21 mouse cellular contexts compared by ENCODE assay signal in the genomic region with DNA sequence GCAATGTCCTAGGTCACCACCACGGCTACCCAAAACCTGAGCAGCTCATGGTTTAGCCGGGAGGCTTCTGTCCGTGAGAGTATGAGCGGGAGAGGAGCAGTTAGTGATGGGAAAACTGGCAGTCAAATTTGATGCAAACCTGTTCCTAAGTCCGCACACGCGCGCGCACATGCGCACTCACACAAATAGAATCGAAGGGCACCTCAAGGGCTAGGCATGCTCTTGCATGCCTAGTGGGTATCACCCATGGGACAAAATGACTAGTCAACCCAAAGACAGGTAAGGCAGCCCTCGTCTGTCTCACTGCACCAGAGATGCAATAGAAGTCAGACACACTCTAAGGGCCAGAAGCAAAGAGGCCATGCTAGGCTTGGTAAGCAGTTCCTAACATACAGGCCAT.
DNase-seq lines count a peak whose midpoint lies in the region; ATAC-seq and TF ChIP-seq lines count a peak whose summit lies in the region.
"Had no signal": no experiment of that assay in that cellular context is flagged by ENCODE, and none has a peak within 500 bp of the region (broad histone marks: within the 10 kb centered on the region; RNA-seq: fewer than 3 reads in every experiment).

No protein-coding gene starts in this region.

- 90% methylated on average over 12 of the region's 12 CpGs for WGBS in cerebellum, adult 2 months
- 94% methylated on average over 12 of the region's 12 CpGs for WGBS in hindbrain, postnatal 0 days
- WGBS in hindbrain, embryonic 11.5 days, result 94% methylated on average over 12 of the region's 12 CpGs
- 93% methylated on average over 12 of the region's 12 CpGs for WGBS in midbrain, embryonic 10.5 days

- no peak for TF ChIP-seq EP300 in CH12.LX (IDR thresholded peaks at IDR 0.05; ENCODE audit: low read length)

- in situ Hi-C loops in CH12.LX (cut with MboI; ENCODE audit: low pct_ligation_motif_present, low pct_unique_long_range_greater_than_20kb, low sequenced_read_pairs), result no loop called here

- no peak for TF ChIP-seq CTCF in cerebellum, adult 2 months (IDR thresholded peaks at IDR 0.05; ENCODE audit: borderline replicate concordance, insufficient read depth, low read depth, low read length)
- no peak for TF ChIP-seq CTCF in hindbrain, postnatal 0 days (IDR thresholded peaks at IDR 0.05; ENCODE audit: low read depth)
- TF ChIP-seq CTCF in left cerebral cortex, adult 2 months (IDR thresholded peaks at IDR 0.05), result no peak
- TF ChIP-seq CTCF in CH12.LX (conservative IDR thresholded peaks at IDR 0.05 in 1 of 2, IDR thresholded peaks at IDR 0.05 in 1 of 2; ENCODE audit: low read depth in 2 of 2, low read length in 2 of 2), result no peak

- no peak overlapping the region for H3K4me3 ChIP-seq in cerebellum, adult 2 months (replicated peaks; ENCODE audit: insufficient read depth, low read depth, low read length)
- H3K4me3 ChIP-seq in hindbrain, postnatal 0 days (ENCODE audit: low read length), result no peak overlapping the region
- H3K4me3 ChIP-seq in hindbrain, embryonic 11.5 days (ENCODE audit: low read depth, low read length), result no peak overlapping the region
- no peak overlapping the region for H3K4me3 ChIP-seq in left cerebral cortex, adult 2 months
- peak overlapping the region in 2 of 3 experiments; percentile 40 to 53 for H3K4me3 ChIP-seq in CH12.LX (replicated peaks in 1 of 3; ENCODE audit: low read depth in 2 of 3, low read length in 2 of 3, poor library complexity in 1 of 3)
- no peak overlapping the region for H3K4me3 ChIP-seq in midbrain, embryonic 10.5 days
- H3K4me3 ChIP-seq: embryonic facial prominence, embryonic 10.5 days; embryonic facial prominence, embryonic 12.5 days; forebrain, embryonic 13.5 days; forebrain, embryonic 15.5 days had no signal

- TF ChIP-seq POLR2A in cerebellum, adult 2 months (IDR thresholded peaks at IDR 0.05; ENCODE audit: borderline replicate concordance, insufficient read depth, low read length), result no peak
- no peak for TF ChIP-seq POLR2A in CH12.LX (IDR thresholded peaks at IDR 0.05; ENCODE audit: low read depth, low read length)

- no peak for ATAC-seq in hindbrain, postnatal 0 days
- ATAC-seq in hindbrain, embryonic 11.5 days (ENCODE audit: low FRiP score), result no peak
- ATAC-seq: activated CD4-positive, CD25-positive, alpha-beta regulatory T cell, adult 4 months; CD4-positive, CD25-positive, alpha-beta regulatory T cell, adult 4 months; forebrain, embryonic 13.5 days; forebrain, embryonic 15.5 days; forebrain, postnatal 0 days had no signal

- no peak overlapping the region for H3K4me2 ChIP-seq in hindbrain, postnatal 0 days (ENCODE audit: low read depth, low read length)
- H3K4me2 ChIP-seq in hindbrain, embryonic 11.5 days (replicated peaks; ENCODE audit: low read depth, low read length), result no peak overlapping the region
- peak overlapping the region; percentile 44 for H3K4me2 ChIP-seq in CH12.LX (ENCODE audit: insufficient read depth, low read depth, poor library complexity, severe bottlenecking)
- H3K4me2 ChIP-seq: embryonic facial prominence, embryonic 12.5 days; forebrain, embryonic 13.5 days; forebrain, embryonic 15.5 days had no signal

- intact Hi-C loops in left cerebral cortex, adult 2 months (cut with DNase I), result no loop called here

- no peaks in the 10 kb centered on the region for H3K79me2 ChIP-seq in CH12.LX (replicated peaks; ENCODE audit: control insufficient read depth, extremely low read depth, insufficient read depth, poor library complexity, severe bottlenecking)

- H3K9me3 ChIP-seq in hindbrain, postnatal 0 days (ENCODE audit: low read length), result no peaks in the 10 kb centered on the region
- no peaks in the 10 kb centered on the region for H3K9me3 ChIP-seq in hindbrain, embryonic 11.5 days (ENCODE audit: control insufficient read depth, low read length)
- H3K9me3 ChIP-seq in CH12.LX (replicated peaks; ENCODE audit: low read length), result no peaks in the 10 kb centered on the region
- H3K9me3 ChIP-seq in midbrain, embryonic 10.5 days (replicated peaks), result no peaks in the 10 kb centered on the region
- H3K9me3 ChIP-seq: embryonic facial prominence, embryonic 10.5 days; embryonic facial prominence, embryonic 12.5 days; forebrain, embryonic 13.5 days; forebrain, embryonic 15.5 days had no signal

- 0 out of 2 replicates have a peak, but pooled peaks cover 3% of the 10 kb centered on the region for H3K36me3 ChIP-seq in hindbrain, postnatal 0 days (ENCODE audit: insufficient read depth, low read length)
- no peaks in the 10 kb centered on the region for H3K36me3 ChIP-seq in hindbrain, embryonic 11.5 days (ENCODE audit: control insufficient read depth, insufficient read depth, low read length)
- no peaks in the 10 kb centered on the region for H3K36me3 ChIP-seq in CH12.LX (replicated peaks in 1 of 2; ENCODE audit: control insufficient read depth in 1 of 2, insufficient read depth in 1 of 2, low read length in 1 of 2)
- H3K36me3 ChIP-seq in midbrain, embryonic 10.5 days, result no peaks in the 10 kb centered on the region
- H3K36me3 ChIP-seq: embryonic facial prominence, embryonic 10.5 days; embryonic facial prominence, embryonic 12.5 days; forebrain, embryonic 15.5 days; G1E had no signal

- H3K9ac ChIP-seq in hindbrain, postnatal 0 days (replicated peaks; ENCODE audit: low read length), result no peak overlapping the region
- no peak overlapping the region for H3K9ac ChIP-seq in hindbrain, embryonic 11.5 days (ENCODE audit: low read depth, low read length)
- 0 out of 2 replicates have a peak overlapping the region, but pooled peaks have one; percentile 17 for H3K9ac ChIP-seq in CH12.LX (ENCODE audit: insufficient read depth, low read depth)
- H3K9ac ChIP-seq: embryonic facial prominence, embryonic 12.5 days; forebrain, embryonic 13.5 days; forebrain, embryonic 15.5 days; forebrain, postnatal 0 days had no signal

- DNase-seq in cerebellum, adult 2 months, result peak in 1 of 2 experiments; percentile 12
- DNase-seq in cerebellum, adult 11-12 months, result no peak
- DNase-seq in hindbrain, postnatal 0 days (ENCODE audit: low spot score), result no peak
- no peak for DNase-seq in hindbrain, embryonic 11.5 days (ENCODE audit: low spot score)
- no peak for DNase-seq in left cerebral cortex, adult 2 months (ENCODE audit: extremely low spot score in 1 of 2, low spot score in 2 of 2)
- DNase-seq in left cerebral cortex, adult 11 months (ENCODE audit: low spot score), result no peak
- no peak for DNase-seq in CH12.LX (ENCODE audit: extremely low read depth)
- no peak for DNase-seq in midbrain, embryonic 10.5 days (ENCODE audit: low spot score)
- DNase-seq: adrenal gland, adult 8-10 months; adrenal gland, postnatal 14 days; adrenal gland, postnatal 36 days; B cell, adult 2 months; forebrain, postnatal 0 days had no signal

- no peak for TF ChIP-seq RAD21 in CH12.LX (IDR thresholded peaks at IDR 0.05; ENCODE audit: low read depth, low read length)

- H3K4me1 ChIP-seq in cerebellum, adult 2 months (ENCODE audit: control insufficient read depth, insufficient read depth, low read length), result peaks cover 22% of the 10 kb centered on the region
- no peaks in the 10 kb centered on the region; the same call in 1 of the 2 replicates for H3K4me1 ChIP-seq in hindbrain, postnatal 0 days (ENCODE audit: insufficient read depth, low read length)
- H3K4me1 ChIP-seq in hindbrain, embryonic 11.5 days (replicated peaks; ENCODE audit: control insufficient read depth, insufficient read depth, low read length), result no peaks in the 10 kb centered on the region
- H3K4me1 ChIP-seq in CH12.LX (ENCODE audit: control insufficient read depth in 1 of 2, insufficient read depth in 2 of 2), result peaks cover 43 to 62% of the 10 kb centered on the region in 2 experiments
- H3K4me1 ChIP-seq in midbrain, embryonic 10.5 days, result no peaks in the 10 kb centered on the region
- H3K4me1 ChIP-seq: embryonic facial prominence, embryonic 10.5 days; embryonic facial prominence, embryonic 12.5 days; forebrain, embryonic 13.5 days; forebrain, embryonic 15.5 days had no signal

- H3K27me3 ChIP-seq in cerebellum, adult 2 months (ENCODE audit: control insufficient read depth, insufficient read depth, low read length), result no peaks in the 10 kb centered on the region
- H3K27me3 ChIP-seq in hindbrain, postnatal 0 days (ENCODE audit: insufficient read depth, low read length), result no peaks in the 10 kb centered on the region
- no peaks in the 10 kb centered on the region for H3K27me3 ChIP-seq in hindbrain, embryonic 11.5 days (ENCODE audit: control insufficient read depth, insufficient read depth, low read length)
- no peaks in the 10 kb centered on the region for H3K27me3 ChIP-seq in CH12.LX (replicated peaks)
- H3K27me3 ChIP-seq in midbrain, embryonic 10.5 days (ENCODE audit: low read depth, poor library complexity, severe bottlenecking), result no peaks in the 10 kb centered on the region
- H3K27me3 ChIP-seq: embryonic facial prominence, embryonic 12.5 days; forebrain, embryonic 13.5 days; forebrain, embryonic 15.5 days; Patski had no signal

- 0 out of 2 replicates have a peak overlapping the region, but pooled peaks have one; percentile 29 for H3K27ac ChIP-seq in cerebellum, adult 2 months (ENCODE audit: insufficient read depth, low read length)
- H3K27ac ChIP-seq in hindbrain, postnatal 0 days, result peak overlapping the region; percentile 54; the same call in 1 of the 2 replicates
- no peak overlapping the region for H3K27ac ChIP-seq in hindbrain, embryonic 11.5 days (ENCODE audit: low read depth, low read length)
- peak overlapping the region; percentile 82 for H3K27ac ChIP-seq in left cerebral cortex, adult 2 months
- no peak overlapping the region for H3K27ac ChIP-seq in CH12.LX (ENCODE audit: insufficient read depth, low read depth)
- no peak overlapping the region for H3K27ac ChIP-seq in midbrain, embryonic 10.5 days (replicated peaks)
- H3K27ac ChIP-seq: embryonic facial prominence, embryonic 10.5 days; embryonic facial prominence, embryonic 12.5 days; forebrain, embryonic 13.5 days; forebrain, embryonic 15.5 days had no signal

- dilution Hi-C loops in CH12.LX (cut with MboI; ENCODE audit: extremely low pct_ligation_motif_present, extremely low pct_unique_long_range_greater_than_20kb, low sequenced_read_pairs), result no loop called here

TF ChIP-seq in CH12.LX, 34 proteins besides CTCF, POLR2A, EP300 and RAD21 (continues in another document):
- no peak for TF ChIP-seq MAX (IDR thresholded peaks at IDR 0.05; ENCODE audit: low read length)
- no peak for TF ChIP-seq POLR2AphosphoS2 (IDR thresholded peaks at IDR 0.05; ENCODE audit: low read depth, low read length)
- TF ChIP-seq JUND (conservative IDR thresholded peaks at IDR 0.05; ENCODE audit: low read depth, low read length), result no peak
- TF ChIP-seq E2F4 (IDR thresholded peaks at IDR 0.05; ENCODE audit: insufficient replicate concordance, low read depth, low read length), result no peak
- TF ChIP-seq RCOR1 (conservative IDR thresholded peaks at IDR 0.05; ENCODE audit: low read depth, low read length), result no peak
- peak; percentile 85 for TF ChIP-seq NRF1 (IDR thresholded peaks at IDR 0.05; ENCODE audit: low read depth, low read length)
- TF ChIP-seq ELF1 (IDR thresholded peaks at IDR 0.05; ENCODE audit: low read depth, low read length), result no peak
- TF ChIP-seq IRF4 (IDR thresholded peaks at IDR 0.05; ENCODE audit: low read depth, low read length), result peak; percentile 72
- TF ChIP-seq MYC (IDR thresholded peaks at IDR 0.05; ENCODE audit: low read depth, low read length), result 0 out of 2 replicates have a peak, but pooled peaks have one; percentile 15
- TF ChIP-seq ZC3H11A (IDR thresholded peaks at IDR 0.05; ENCODE audit: low read depth, low read length), result no peak

Comparison
In these comparisons a context has a peak if more than half of its experiments do, and no peak if none do; other contexts are left out.
1. H3K27ac ChIP-seq: peak in cerebellum, adult 2 months (single experiment), hindbrain, postnatal 0 days (single experiment) and left cerebral cortex, adult 2 months (single experiment); none in hindbrain, embryonic 11.5 days (single experiment), CH12.LX (single experiment) and midbrain, embryonic 10.5 days (single experiment).
2. H3K4me3 ChIP-seq: peak in CH12.LX (2 of 3); none in cerebellum, adult 2 months (single experiment), hindbrain, postnatal 0 days (single experiment), hindbrain, embryonic 11.5 days (single experiment), left cerebral cortex, adult 2 months (single experiment) and midbrain, embryonic 10.5 days (single experiment).